Mouse (Mus musculus) embryonic facial prominence, embryonic 15.5 days (tissue): ENCODE measurements around the gene Lin7a. TPM values are rescaled to one million over a fixed set of nuclear protein-coding genes. Genes with fewer than 3 reads are reported as not detected.

Source experiments
- ATAC-seq: fragments of 200-750 bp; cut with Nextera tagmentation; 2 replicates; pipeline ENCODE4 v1.8.0; 2017; ENCODE audit warnings: low read depth, moderate TSS enrichment; ENCODE audit not compliant: insufficient number of reproducible peaks, low FRiP score, low TSS enrichment
- H3K27ac ChIP-seq: fragments of 300-500 bp; sonication (generic); replicated peaks from 2 replicates; pipeline ENCODE4 v1.5.1; 2015; ENCODE audit warnings: mild to moderate bottlenecking, inconsistent platforms
- H3K27me3 ChIP-seq: fragments of 300-500 bp; sonication (generic); 2 replicates; pipeline ENCODE4 v1.6.1; 2015; ENCODE audit warnings: inconsistent platforms
- H3K36me3 ChIP-seq: fragments of 300-500 bp; sonication (generic); 2 replicates; pipeline ENCODE4 v1.6.1; 2015; ENCODE audit warnings: mild to moderate bottlenecking, inconsistent platforms
- H3K4me1 ChIP-seq: fragments of 300-500 bp; sonication (generic); 2 replicates; pipeline ENCODE4 v1.6.1; 2015; ENCODE audit warnings: inconsistent platforms
- H3K4me2 ChIP-seq: fragments of 300-500 bp; sonication (generic); replicated peaks from 2 replicates; pipeline ENCODE4 v1.6.1; 2015; ENCODE audit warnings: mild to moderate bottlenecking, inconsistent platforms
- H3K4me3 ChIP-seq: fragments of 300-500 bp; sonication (generic); replicated peaks from 2 replicates; pipeline ENCODE4 v1.5.1; 2015; ENCODE audit warnings: mild to moderate bottlenecking, inconsistent platforms
- H3K9ac ChIP-seq: fragments of 300-500 bp; sonication (generic); 2 replicates; pipeline ENCODE4 v1.6.1; 2015; ENCODE audit warnings: inconsistent platforms
- H3K9me3 ChIP-seq: fragments of 300-500 bp; sonication (generic); replicated peaks from 2 replicates; pipeline ENCODE4 v1.6.1; 2016; ENCODE audit warnings: inconsistent platforms
- WGBS: fragments of 180-500 bp; shearing (Covaris S2); methylation state at CpG from one replicate; pipeline ENCODE4 v1.1.7; 2015; 5-methylcytosine and 5-hydroxymethylcytosine counted together
- polyA plus RNA-seq: library from polyadenylated mRNA; unstranded; fragments of >200 nt; fragmentation: Nextera tagmentation; extraction: Ambion mirVana; gene quantifications from 2 replicates; pipeline ENCODE4 v1.2.1, GENCODE M21; 2015

The Lin7a gene
- polyA plus RNA-seq, 1 experiment from 2014 or later = 5.0 TPM

- no peak overlapping the region for H3K9ac ChIP-seq
- H3K27me3 ChIP-seq = no peaks in the 10 kb centered on the region
- no peak for ATAC-seq
- 45% methylated on average over 3 of the region's 3 CpGs for WGBS
- no peaks in the 10 kb centered on the region for H3K36me3 ChIP-seq
- H3K9me3 ChIP-seq = no peaks in the 10 kb centered on the region
- no peak overlapping the region for H3K27ac ChIP-seq
- H3K4me3 ChIP-seq = no peak overlapping the region
- H3K4me2 ChIP-seq = no peak overlapping the region
- no peaks in the 10 kb centered on the region for H3K4me1 ChIP-seq
These were observed 76.4 kb downstream of the Lin7a start for GRCm38 (mm10) chr10:107347842-107348241.

GRCm38 (mm10) chr10:107351696-107352485 is 80.4 kb downstream of the Lin7a start:
- H3K4me2 ChIP-seq = no peak overlapping the region
- no peaks in the 10 kb centered on the region for H3K36me3 ChIP-seq
- H3K4me3 ChIP-seq = no peak overlapping the region
- 56% methylated on average over 6 of the region's 6 CpGs for WGBS
- no peaks in the 10 kb centered on the region for H3K27me3 ChIP-seq
- H3K9ac ChIP-seq = no peak overlapping the region
- no peak overlapping the region for H3K27ac ChIP-seq
- no peaks in the 10 kb centered on the region for H3K4me1 ChIP-seq
- no peaks in the 10 kb centered on the region for H3K9me3 ChIP-seq
- no peak for ATAC-seq

GRCm38 (mm10) chr10:107353483-107353882 is 82.0 kb downstream of the Lin7a start:
- ATAC-seq = no peak
- H3K27ac ChIP-seq = no peak overlapping the region
- no peaks in the 10 kb centered on the region for H3K27me3 ChIP-seq
- H3K4me3 ChIP-seq = no peak overlapping the region
- H3K4me1 ChIP-seq = no peaks in the 10 kb centered on the region
- H3K9ac ChIP-seq = no peak overlapping the region
- no peak overlapping the region for H3K4me2 ChIP-seq
- H3K9me3 ChIP-seq = no peaks in the 10 kb centered on the region
- WGBS = 87% methylated on average over 3 of the region's 3 CpGs
- no peaks in the 10 kb centered on the region for H3K36me3 ChIP-seq

GRCm38 (mm10) chr10:107358443-107359040 is 87.1 kb downstream of the Lin7a start:
- ATAC-seq = no peak
- H3K9me3 ChIP-seq = no peaks in the 10 kb centered on the region
- no peaks in the 10 kb centered on the region for H3K27me3 ChIP-seq
- no peak overlapping the region for H3K4me2 ChIP-seq
- no peaks in the 10 kb centered on the region for H3K36me3 ChIP-seq
- no peak overlapping the region for H3K4me3 ChIP-seq
- whole genome bisulfite sequencing = 90% methylated on average over 6 of the region's 6 CpGs
- H3K9ac ChIP-seq = no peak overlapping the region
- no peak overlapping the region for H3K27ac ChIP-seq
- H3K4me1 ChIP-seq = no peaks in the 10 kb centered on the region; the same call in 1 of the 2 replicates

GRCm38 (mm10) chr10:107359296-107359695 is 87.8 kb downstream of the Lin7a start:
- no peaks in the 10 kb centered on the region for H3K27me3 ChIP-seq
- H3K4me3 ChIP-seq = no peak overlapping the region
- no peak overlapping the region for H3K4me2 ChIP-seq
- no peaks in the 10 kb centered on the region; the same call in 1 of the 2 replicates for H3K4me1 ChIP-seq
- ATAC-seq = no peak
- H3K9me3 ChIP-seq = no peaks in the 10 kb centered on the region
- no peak overlapping the region for H3K9ac ChIP-seq
- no peak overlapping the region for H3K27ac ChIP-seq
- H3K36me3 ChIP-seq = no peaks in the 10 kb centered on the region

GRCm38 (mm10) chr10:107361546-107361945 is 90.1 kb downstream of the Lin7a start:
- no peak overlapping the region for H3K4me3 ChIP-seq
- no peak overlapping the region for H3K27ac ChIP-seq
- H3K36me3 ChIP-seq = no peaks in the 10 kb centered on the region
- 20% methylated on average over 4 of the region's 4 CpGs for WGBS
- no peak for ATAC-seq
- no peaks in the 10 kb centered on the region for H3K27me3 ChIP-seq
- no peaks in the 10 kb centered on the region; the same call in 1 of the 2 replicates for H3K4me1 ChIP-seq
- no peak overlapping the region for H3K9ac ChIP-seq
- H3K4me2 ChIP-seq = no peak overlapping the region
- H3K9me3 ChIP-seq = no peaks in the 10 kb centered on the region

- H3K27ac ChIP-seq = no peak overlapping the region
- ATAC-seq = no peak
- WGBS = 73% methylated on average over 2 of the region's 2 CpGs
These were observed 90.5 kb downstream of the Lin7a start for GRCm38 (mm10) chr10:107362026-107362425.

GRCm38 (mm10) chr10:107363049-107363816 is 91.7 kb downstream of the Lin7a start:
- H3K36me3 ChIP-seq = no peaks in the 10 kb centered on the region
- no peak overlapping the region for H3K4me2 ChIP-seq
- H3K4me1 ChIP-seq = no peaks in the 10 kb centered on the region; the same call in 1 of the 2 replicates
- H3K27me3 ChIP-seq = no peaks in the 10 kb centered on the region
- WGBS = 87% methylated on average over 16 of the region's 16 CpGs
- H3K4me3 ChIP-seq = no peak overlapping the region
- no peaks in the 10 kb centered on the region for H3K9me3 ChIP-seq
- no peak overlapping the region for H3K27ac ChIP-seq
- H3K9ac ChIP-seq = no peak overlapping the region
- ATAC-seq = no peak

More at GRCm38 (mm10) chr10:107362026-107362425, 90.5 kb downstream of the Lin7a start:
- H3K9me3 ChIP-seq = no peaks in the 10 kb centered on the region
- no peak overlapping the region for H3K9ac ChIP-seq
- no peak overlapping the region for H3K4me2 ChIP-seq
- no peak overlapping the region for H3K4me3 ChIP-seq
- H3K36me3 ChIP-seq = no peaks in the 10 kb centered on the region
- H3K4me1 ChIP-seq = no peaks in the 10 kb centered on the region; the same call in 1 of the 2 replicates
- H3K27me3 ChIP-seq = no peaks in the 10 kb centered on the region

- H3K27me3 ChIP-seq = no peaks in the 10 kb centered on the region
- no peak overlapping the region for H3K4me3 ChIP-seq
- no peaks in the 10 kb centered on the region for H3K4me1 ChIP-seq
- H3K9me3 ChIP-seq = no peaks in the 10 kb centered on the region
- H3K4me2 ChIP-seq = no peak overlapping the region
- 40% methylated on average over 2 of the region's 2 CpGs for WGBS
- H3K9ac ChIP-seq = no peak overlapping the region
- H3K36me3 ChIP-seq = no peaks in the 10 kb centered on the region
- no peak for ATAC-seq
- no peak overlapping the region for H3K27ac ChIP-seq
These were observed 105.7 kb downstream of the Lin7a start for GRCm38 (mm10) chr10:107377218-107377617.

- Histone ChIP-seq H3K36me3 (no peaks in the 10 kb centered on the region), H3K9ac (no peak overlapping the region), H3K27me3 (no peaks in the 10 kb centered on the region), H3K4me3 (no peak overlapping the region), H3K27ac (no peak overlapping the region), H3K4me1 (no peaks in the 10 kb centered on the region), H3K4me2 (no peak overlapping the region), H3K9me3 (no peaks in the 10 kb centered on the region)
- WGBS = 78% methylated on average over 4 of the region's 4 CpGs
- no peak for ATAC-seq
These were observed 109.8 kb downstream of the Lin7a start for GRCm38 (mm10) chr10:107381143-107381746.

GRCm38 (mm10) chr10:107383825-107384224 is 112.3 kb downstream of the Lin7a start:
- Histone ChIP-seq H3K4me2 (no peak overlapping the region), H3K27ac (no peak overlapping the region), H3K27me3 (no peaks in the 10 kb centered on the region), H3K9me3 (no peaks in the 10 kb centered on the region), H3K4me1 (no peaks in the 10 kb centered on the region), H3K36me3 (no peaks in the 10 kb centered on the region), H3K4me3 (no peak overlapping the region), H3K9ac (no peak overlapping the region)
- ATAC-seq = no peak
